Mouse (Mus musculus) left cerebral cortex, adult 18-20 months (tissue): ENCODE results near the gene Pkd1l3. TPM values are rescaled to one million over a fixed set of nuclear protein-coding genes. Genes with fewer than 3 reads are reported as not detected.

Experiments
- DNase-seq, 2 experiments: peaks; one replicate each; pipeline ENCODE4 v3.0.0; 2021 to 2022; ENCODE audit warnings: low spot score in 2 of 2, mixed read lengths in 1 of 2
- long read RNA-seq, 2 experiments: library from polyadenylated mRNA; stranded (forward); transcript quantifications; one replicate each; pipeline ENCODE4 v2.0.0; 2021
- total RNA-seq, 2 experiments: library from RNA; stranded (reverse); gene quantifications; 2 replicates each; pipeline ENCODE4 v1.2.3; 2021

Gene Pkd1l3
- under 1 TPM; 0.73 to 0.91 TPM for total RNA-seq
- long read RNA-seq, experiment 1, partial matches to known transcripts: 0 of 5 reads
- long read RNA-seq, experiment 1, other reads (novel, unspliced or antisense): 5 of 5 reads
- long read RNA-seq, experiment 2, partial matches to known transcripts: 0 of 3 reads
- long read RNA-seq, experiment 2, other reads (novel, unspliced or antisense): 3 of 3 reads

- peak in 1 of 2 experiments; percentile 20 for DNase-seq
Observed at GRCm38 (mm10) chr8:109614243-109615210, at the start of gene Pkd1l3. Gene Pkd1l3, plus strand, starts transcription at chr8:109614517.

DNA sequence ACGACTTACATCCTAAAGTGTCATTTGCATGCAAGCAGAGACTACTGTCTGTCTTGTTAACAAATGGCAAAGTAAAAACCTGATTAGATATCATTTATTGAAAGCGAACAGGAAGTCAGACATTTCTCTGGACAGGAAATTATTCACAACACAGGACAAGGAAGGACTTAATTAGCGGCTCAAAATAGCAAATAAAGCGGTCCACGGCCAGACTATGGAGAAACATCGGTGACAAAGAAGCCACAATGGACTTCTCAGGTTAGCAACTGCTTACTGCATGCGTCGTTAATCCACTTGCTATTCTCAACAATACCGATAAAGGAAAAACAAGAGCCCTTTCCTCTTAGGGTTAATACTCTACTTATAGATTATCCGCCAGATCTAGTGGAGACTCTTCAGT lies 49.6 kb upstream of the Pkd1l3 start:
- no peak for DNase-seq

- peak; percentile 99 for DNase-seq
Observed at GRCm38 (mm10) chr8:109565498-109566333, 48.6 kb upstream of the Pkd1l3 start, which contains the start of the genes Dhx38 and Txnl4b. Gene Dhx38, minus strand, starts transcription at chr8:109565861. Gene Txnl4b, plus strand, starts transcription at chr8:109565892.

- no peak for DNase-seq
Observed at GRCm38 (mm10) chr8:109571139-109571538, 43.2 kb upstream of the Pkd1l3 start.

DNA sequence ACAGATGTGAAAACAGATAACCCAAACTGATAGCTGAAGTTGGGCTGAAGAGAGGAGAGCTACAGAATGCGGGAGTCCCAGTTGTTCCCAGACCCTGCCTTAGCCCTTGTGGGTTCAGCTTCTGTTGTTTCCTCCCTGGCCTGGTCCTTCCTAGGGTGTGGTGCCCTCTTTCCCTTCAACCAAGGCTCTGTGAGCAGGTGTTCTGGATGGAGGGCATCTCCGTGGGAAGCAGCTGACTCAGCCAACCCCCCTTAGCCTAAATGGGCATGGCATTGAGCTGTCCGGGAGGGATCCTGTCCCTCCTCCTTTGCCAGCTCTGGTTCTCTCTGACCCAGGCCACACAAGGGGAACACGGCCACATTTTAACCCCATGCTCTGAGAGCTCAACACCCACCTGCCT lies 38.0 kb upstream of the Pkd1l3 start:
- no peak for DNase-seq

DNA sequence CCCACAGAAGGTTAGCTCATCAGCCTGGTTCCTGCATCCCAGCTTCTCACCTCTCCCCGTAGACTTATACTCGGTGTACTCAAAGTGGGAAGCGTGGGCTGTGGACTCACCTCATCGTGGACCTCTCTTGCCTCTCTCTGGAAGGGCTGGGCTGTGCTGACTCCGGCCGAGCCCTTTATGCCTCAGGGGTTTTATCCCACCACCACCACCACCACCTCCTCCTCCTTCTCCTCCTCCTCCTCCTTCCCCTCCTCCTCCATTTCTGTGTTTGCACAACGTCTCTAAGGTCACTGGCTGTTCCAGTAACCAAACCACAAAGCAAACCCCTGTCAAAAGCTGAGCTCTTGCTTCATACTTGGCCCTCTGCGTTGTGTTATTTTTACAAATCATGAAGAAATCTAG lies 35.4 kb upstream of the Pkd1l3 start, which contains the start of gene Hp:
TSS of gene Hp (minus strand) at position 273 of the 402 bp plus-strand sequence.
- DNase-seq: no peak

GRCm38 (mm10) chr8:109584293-109584692 lies 30.0 kb upstream of the Pkd1l3 start:
- no peak for DNase-seq

DNA sequence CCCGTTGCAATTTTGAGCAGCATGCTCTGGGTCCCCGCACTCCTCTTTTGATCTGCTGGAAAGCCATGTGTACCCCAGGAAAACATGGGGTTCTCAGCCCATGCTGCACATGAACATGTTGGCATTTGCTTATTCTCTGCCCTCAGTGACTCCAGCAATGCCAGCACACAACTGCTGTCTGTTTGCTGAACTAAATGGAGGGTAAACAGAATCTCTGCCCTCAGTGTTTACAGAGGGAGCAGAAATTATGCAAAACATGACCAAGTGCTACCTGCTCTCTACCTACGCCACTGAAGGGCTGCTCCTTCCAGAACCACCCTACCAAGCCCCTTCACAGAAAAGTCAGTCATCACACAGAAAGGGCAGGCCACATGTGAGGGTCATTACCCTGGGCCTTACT lies 29.5 kb upstream of the Pkd1l3 start:
- DNase-seq: no peak

- DNase-seq: no peak
Observed at GRCm38 (mm10) chr8:109585652-109586051, 28.7 kb upstream of the Pkd1l3 start.

- no peak for DNase-seq
Observed at GRCm38 (mm10) chr8:109586972-109587504, 27.3 kb upstream of the Pkd1l3 start.

DNA sequence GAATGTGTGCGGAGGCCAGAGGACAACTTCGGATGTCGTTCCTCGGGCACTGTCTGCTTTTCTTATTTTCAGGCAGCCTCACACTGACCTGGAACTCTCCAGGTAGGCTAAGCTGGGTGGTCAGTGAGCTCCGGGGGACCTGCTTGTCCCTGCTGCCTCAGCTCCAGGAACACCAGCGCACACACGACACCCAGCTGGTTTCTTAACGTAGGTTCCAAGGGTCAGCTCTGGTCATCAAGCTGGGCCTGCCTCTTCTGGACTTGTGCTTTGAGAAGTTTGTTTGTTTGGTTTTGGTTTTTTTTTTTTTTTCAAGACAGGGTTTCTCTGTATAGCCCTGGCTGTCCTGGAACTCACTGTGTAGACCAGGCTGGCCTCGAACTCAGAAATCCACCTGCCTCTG lies 23.4 kb upstream of the Pkd1l3 start:
- no peak for DNase-seq

DNA sequence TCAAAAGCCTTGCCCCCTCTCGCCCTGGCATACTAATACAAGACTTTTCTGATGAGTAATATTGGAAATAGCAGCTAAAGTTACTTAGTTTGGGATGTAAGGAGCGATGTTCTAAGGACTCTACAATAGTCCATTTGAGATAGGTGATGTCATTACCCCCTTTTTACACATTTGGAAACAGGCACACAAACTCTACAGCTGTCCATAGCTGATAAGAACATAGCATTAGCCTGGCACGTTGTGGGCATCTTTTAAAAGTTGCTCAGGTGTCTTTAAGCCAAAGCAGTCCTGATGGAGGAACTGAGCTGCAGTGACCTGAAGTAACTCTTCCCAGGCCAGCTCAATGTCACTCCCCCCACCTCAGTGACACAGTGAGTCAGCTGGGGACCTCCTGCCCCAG lies 22.9 kb upstream of the Pkd1l3 start:
- no peak for DNase-seq

GRCm38 (mm10) chr8:109592164-109592563 lies 22.2 kb upstream of the Pkd1l3 start:
- no peak for DNase-seq

GRCm38 (mm10) chr8:109593117-109593788 lies 21.1 kb upstream of the Pkd1l3 start:
- no peak for DNase-seq

DNA sequence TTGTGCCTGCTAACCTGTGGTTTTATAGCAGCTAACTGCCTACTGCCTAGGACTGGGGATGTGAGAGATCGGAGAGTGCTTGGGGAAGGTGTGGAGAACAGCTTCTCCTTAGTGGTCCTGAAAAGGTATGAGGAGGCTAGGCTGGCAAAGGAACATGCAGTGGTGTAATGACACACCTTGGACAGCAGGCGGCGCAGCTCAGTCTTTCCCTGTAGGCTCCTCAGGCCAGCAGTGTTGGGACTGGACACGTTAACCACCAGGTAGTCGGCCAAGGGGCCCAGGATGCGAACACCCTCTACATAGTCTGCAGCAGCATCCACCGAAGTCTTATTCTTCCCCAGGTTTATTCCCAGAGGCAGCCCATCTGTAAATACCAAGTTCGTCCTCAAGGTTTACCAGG lies 18.5 kb upstream of the Pkd1l3 start:
- DNase-seq: peak; percentile 48 to 52

- no peak for DNase-seq
Observed at GRCm38 (mm10) chr8:109606725-109607124, 7.6 kb upstream of the Pkd1l3 start.

DNA sequence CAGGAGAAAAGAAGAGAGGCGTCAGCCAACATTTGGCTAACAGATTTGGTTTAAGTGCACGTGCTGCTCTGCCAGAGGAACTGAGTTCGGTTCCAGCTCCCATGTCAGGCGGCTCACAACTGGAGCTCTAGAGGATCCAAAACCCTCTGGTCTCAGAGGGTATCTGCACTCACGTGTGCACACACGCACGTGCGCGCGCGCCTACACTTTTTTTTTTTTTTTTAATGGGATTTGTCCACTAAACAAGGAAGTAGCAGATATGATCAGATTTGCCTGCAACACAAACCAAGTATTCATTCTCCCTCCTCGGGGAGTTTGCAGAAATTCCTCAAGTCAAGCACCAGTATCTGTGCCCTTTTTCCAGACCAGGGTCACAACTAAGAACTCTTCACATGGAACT lies 6.7 kb upstream of the Pkd1l3 start:
- DNase-seq: no peak

- DNase-seq: peak; percentile 95 to 98
Observed at GRCm38 (mm10) chr8:109608271-109609152, 5.8 kb upstream of the Pkd1l3 start, which contains the start of gene Dhodh. Gene Dhodh, minus strand, starts transcription at chr8:109608673.

DNA sequence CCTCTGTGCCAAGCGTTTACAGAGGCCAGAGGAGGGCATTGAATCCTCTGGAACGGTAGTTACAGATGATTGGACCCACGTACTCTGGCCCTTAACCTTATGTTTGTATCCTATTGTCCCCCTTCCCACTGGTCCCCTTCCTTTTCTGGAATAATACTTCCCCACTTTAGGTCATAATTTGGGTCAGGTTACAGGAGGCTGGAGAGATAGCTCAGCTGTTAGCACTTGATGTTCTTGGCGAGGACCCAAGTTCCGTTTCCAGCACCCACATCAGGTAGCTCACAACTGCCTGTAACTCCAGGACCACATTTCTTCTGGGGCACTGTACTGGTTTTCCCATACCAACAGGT lies 5.2 kb upstream of the Pkd1l3 start:
- DNase-seq: no peak
